Mouse (Mus musculus): ENCODE data around the gene Pate2. TPM values are rescaled to one million over a fixed set of nuclear protein-coding genes. Genes with fewer than 3 reads are reported as not detected.
"Not testable (repeated sequence)": the region's sequence is repeated elsewhere in the genome, so short reads cannot be mapped to it uniquely, and the experiment has no call there.

Pate2 gene
- polyA plus RNA-seq, 1 experiment from 2014 or later, result 0.19 TPM

DNA sequence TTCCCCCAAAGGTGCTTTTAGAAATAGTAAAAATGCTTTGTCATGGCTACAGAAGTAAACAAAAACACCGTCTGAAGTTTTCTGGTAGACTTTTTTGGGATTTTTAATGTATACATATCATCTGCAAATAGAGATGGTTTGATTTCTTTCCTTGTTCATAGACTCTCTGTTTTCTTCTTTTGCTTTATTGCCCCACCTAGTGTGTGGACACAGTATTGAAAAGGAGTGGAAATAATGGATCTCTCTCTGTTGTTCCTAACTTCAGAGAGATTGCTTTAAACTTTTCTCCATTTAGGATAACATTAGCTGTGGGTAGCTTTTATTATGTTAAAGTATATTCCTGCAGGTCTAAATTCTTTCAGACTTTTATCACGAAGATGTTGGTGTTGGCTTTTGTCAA, 43.9 kb downstream of the Pate2 start:
- no peak for DNase-seq (ENCODE audit: low spot score)
- H3K27me3 ChIP-seq (ENCODE audit: control insufficient read depth, insufficient read depth, low read length), result no peaks in the 10 kb centered on the region
- H3K36me3 ChIP-seq (ENCODE audit: control insufficient read depth, insufficient read depth, low read length), result no peaks in the 10 kb centered on the region
- WGBS, result 17% methylated on average over 2 of the region's 2 CpGs
- H3K27ac ChIP-seq (replicated peaks), result no peak overlapping the region
- no peak overlapping the region for H3K4me2 ChIP-seq (replicated peaks; ENCODE audit: low read depth)
- no peak overlapping the region for H3K9ac ChIP-seq (ENCODE audit: low read length)
- no peaks in the 10 kb centered on the region for H3K4me1 ChIP-seq (replicated peaks; ENCODE audit: control insufficient read depth, insufficient read depth)
- no peak overlapping the region for H3K4me3 ChIP-seq (ENCODE audit: low read depth, low read length)
- TF ChIP-seq EP300 (optimal IDR thresholded peaks at IDR 0.05) (no peak), CTCF (IDR thresholded peaks at IDR 0.05; ENCODE audit: low read depth) (peak; percentile 67)
- no peak for ATAC-seq (ENCODE audit: low FRiP score, low TSS enrichment)
- H3K9me3 ChIP-seq (ENCODE audit: control insufficient read depth, low read length), result no peaks in the 10 kb centered on the region

GRCm38 (mm10) chr9:35616784-35617183, 46.7 kb downstream of the Pate2 start:
- not testable (repeated sequence) for H3K4me2 ChIP-seq (replicated peaks; ENCODE audit: low read depth); H3K27ac ChIP-seq (replicated peaks); H3K27me3 ChIP-seq (ENCODE audit: control insufficient read depth, insufficient read depth, low read length); ATAC-seq (ENCODE audit: low FRiP score, low TSS enrichment); H3K9me3 ChIP-seq (ENCODE audit: control insufficient read depth, low read length); H3K36me3 ChIP-seq (ENCODE audit: control insufficient read depth, insufficient read depth, low read length); DNase-seq (ENCODE audit: low spot score); H3K4me1 ChIP-seq (replicated peaks; ENCODE audit: control insufficient read depth, insufficient read depth); H3K9ac ChIP-seq (ENCODE audit: low read length); H3K4me3 ChIP-seq (ENCODE audit: low read depth, low read length)
- 61% methylated on average over 2 of the region's 2 CpGs for WGBS

- DNase-seq (ENCODE audit: low spot score), result no peak
- Histone ChIP-seq H3K36me3 (ENCODE audit: control insufficient read depth, insufficient read depth, low read length) (no peaks in the 10 kb centered on the region), H3K4me3 (ENCODE audit: low read depth, low read length) (no peak overlapping the region), H3K4me1 (replicated peaks; ENCODE audit: control insufficient read depth, insufficient read depth) (no peaks in the 10 kb centered on the region), H3K4me2 (replicated peaks; ENCODE audit: low read depth) (no peak overlapping the region), H3K9me3 (ENCODE audit: control insufficient read depth, low read length) (no peaks in the 10 kb centered on the region), H3K27ac (replicated peaks) (no peak overlapping the region), H3K9ac (ENCODE audit: low read length) (no peak overlapping the region), H3K27me3 (ENCODE audit: control insufficient read depth, insufficient read depth, low read length) (no peaks in the 10 kb centered on the region)
- WGBS, result 85% methylated on average over 1 of the region's 1 CpGs
- no peak for TF ChIP-seq EP300 (optimal IDR thresholded peaks at IDR 0.05)
- TF ChIP-seq CTCF (IDR thresholded peaks at IDR 0.05; ENCODE audit: low read depth), result no peak
- ATAC-seq (ENCODE audit: low FRiP score, low TSS enrichment), result no peak
Measured at GRCm38 (mm10) chr9:35632981-35633380, 62.9 kb downstream of the Pate2 start.

DNA sequence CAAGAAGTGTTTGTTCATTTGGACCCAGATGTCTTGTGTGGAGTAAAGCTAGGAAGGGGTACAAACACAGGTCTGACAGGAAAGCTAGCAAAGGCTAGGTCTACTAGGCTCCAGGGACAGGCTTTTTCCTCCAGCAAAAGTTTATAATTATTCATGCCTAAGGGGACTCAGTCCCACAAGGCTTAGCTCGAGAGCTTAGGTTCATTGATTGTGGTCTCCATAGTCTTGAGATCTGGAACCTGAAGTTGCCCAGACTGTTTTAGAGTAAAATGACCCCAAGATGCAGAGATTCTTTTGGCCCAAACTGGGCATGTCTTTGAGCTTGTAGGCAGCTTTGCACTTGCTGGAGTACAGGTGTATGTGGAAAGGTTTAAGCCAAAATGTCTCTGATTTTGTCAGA, 78.0 kb downstream of the Pate2 start, which contains the start of gene Pate3:
Gene Pate3, minus strand, starts transcription at position 101 of the 400 bp plus-strand sequence.
- H3K4me1 ChIP-seq (replicated peaks; ENCODE audit: control insufficient read depth, insufficient read depth), result no peaks in the 10 kb centered on the region
- no peak for DNase-seq (ENCODE audit: low spot score)
- ATAC-seq (ENCODE audit: low FRiP score, low TSS enrichment), result no peak
- no peak within 1 kb of the TSS for H3K9ac ChIP-seq (ENCODE audit: low read length)
- no peak within 1 kb of the TSS for H3K4me2 ChIP-seq (replicated peaks; ENCODE audit: low read depth)
- WGBS, result 75% methylated on average over 1 of the region's 1 CpGs
- no peaks in the 10 kb centered on the region for H3K36me3 ChIP-seq (ENCODE audit: control insufficient read depth, insufficient read depth, low read length)
- H3K27ac ChIP-seq (replicated peaks), result no peak within 1 kb of the TSS
- H3K27me3 ChIP-seq (ENCODE audit: control insufficient read depth, insufficient read depth, low read length), result no peaks in the 10 kb centered on the region
- TF ChIP-seq EP300 (optimal IDR thresholded peaks at IDR 0.05), result no peak
- no peak for TF ChIP-seq CTCF (IDR thresholded peaks at IDR 0.05; ENCODE audit: low read depth)
- no peak within 1 kb of the TSS for H3K4me3 ChIP-seq (ENCODE audit: low read depth, low read length)
- H3K9me3 ChIP-seq (ENCODE audit: control insufficient read depth, low read length), result no peaks in the 10 kb centered on the region

- DNase-seq (ENCODE audit: low spot score), result no peak
- Histone ChIP-seq H3K36me3 (ENCODE audit: control insufficient read depth, insufficient read depth, low read length) (no peaks in the 10 kb centered on the region), H3K9ac (ENCODE audit: low read length) (no peak overlapping the region), H3K4me1 (replicated peaks; ENCODE audit: control insufficient read depth, insufficient read depth) (no peaks in the 10 kb centered on the region), H3K9me3 (ENCODE audit: control insufficient read depth, low read length) (no peaks in the 10 kb centered on the region), H3K4me3 (ENCODE audit: low read depth, low read length) (no peak overlapping the region), H3K27me3 (ENCODE audit: control insufficient read depth, insufficient read depth, low read length) (no peaks in the 10 kb centered on the region), H3K27ac (replicated peaks) (no peak overlapping the region), H3K4me2 (replicated peaks; ENCODE audit: low read depth) (no peak overlapping the region)
- TF ChIP-seq CTCF (IDR thresholded peaks at IDR 0.05; ENCODE audit: low read depth), result no peak
- no peak for TF ChIP-seq EP300 (optimal IDR thresholded peaks at IDR 0.05)
- 73% methylated on average over 2 of the region's 2 CpGs for WGBS
- no peak for ATAC-seq (ENCODE audit: low FRiP score, low TSS enrichment)
Measured at GRCm38 (mm10) chr9:35673557-35673956, 103.5 kb downstream of the Pate2 start.

- Histone ChIP-seq H3K9ac (ENCODE audit: low read length) (no peak within 1 kb of the TSS), H3K36me3 (ENCODE audit: control insufficient read depth, insufficient read depth, low read length) (no peaks in the 10 kb centered on the region), H3K4me2 (replicated peaks; ENCODE audit: low read depth) (no peak within 1 kb of the TSS), H3K9me3 (ENCODE audit: control insufficient read depth, low read length) (no peaks in the 10 kb centered on the region), H3K4me1 (replicated peaks; ENCODE audit: control insufficient read depth, insufficient read depth) (no peaks in the 10 kb centered on the region), H3K4me3 (ENCODE audit: low read depth, low read length) (no peak within 1 kb of the TSS), H3K27ac (replicated peaks) (no peak within 1 kb of the TSS), H3K27me3 (ENCODE audit: control insufficient read depth, insufficient read depth, low read length) (no peaks in the 10 kb centered on the region)
- 44% methylated on average over 1 of the region's 1 CpGs for WGBS
- DNase-seq (ENCODE audit: low spot score), result no peak
- TF ChIP-seq CTCF (IDR thresholded peaks at IDR 0.05; ENCODE audit: low read depth) (no peak), EP300 (optimal IDR thresholded peaks at IDR 0.05) (no peak)
- no peak for ATAC-seq (ENCODE audit: low FRiP score, low TSS enrichment)
Measured at GRCm38 (mm10) chr9:35687013-35687412, 116.9 kb downstream of the Pate2 start, which contains the start of gene Pate1. TSS of gene Pate1 (minus strand) at chr9:35687390.

Measured in stomach, postnatal 0 days (tissue).